Mouse (Mus musculus) olfactory bulb, adult 2 months (tissue): ENCODE data around the gene Fiz1.

ENCODE experiments used
- CTCF ChIP-seq: fragments of 200-500 bp; IDR thresholded peaks from 2 replicates; pipeline ENCODE4 v1.5.1; 2012; ENCODE audit warnings: low read depth, mild to moderate bottlenecking, low read length, moderate library complexity; ENCODE audit not compliant: insufficient read depth
- POLR2A ChIP-seq: fragments of 200-500 bp; IDR thresholded peaks from 2 replicates; pipeline ENCODE4 v1.6.1; 2012; ENCODE audit warnings: mild to moderate bottlenecking, low read depth, low read length, moderate library complexity; ENCODE audit not compliant: insufficient read depth

GRCm38 (mm10) chr7:5056651-5057263, 42.3 kb upstream of the Fiz1 start:
- TF ChIP-seq CTCF: no peak
- TF ChIP-seq POLR2A: peak; percentile 54
